Mouse (Mus musculus): ENCODE data around the gene Fam171b.

- TF ChIP-seq CTCF (IDR thresholded peaks at IDR 0.05; ENCODE audit: insufficient read depth, low read depth, low read length): no peak
- no peak for TF ChIP-seq POLR2A (IDR thresholded peaks at IDR 0.05; ENCODE audit: insufficient read depth, low read depth, low read length)
Observed at GRCm38 (mm10) chr2:83929478-83930088, 117.1 kb downstream of the Fam171b start.

Measured in olfactory bulb, adult 2 months (tissue).